Mouse (Mus musculus) testis, postnatal 10 days (tissue): Measurements from ENCODE around the gene Dbf4.

Experiments
- DNase-seq: peaks from one replicate; pipeline ENCODE4 v3.0.0; 2021; ENCODE audit warnings: low spot score

Gene Dbf4

DNA sequence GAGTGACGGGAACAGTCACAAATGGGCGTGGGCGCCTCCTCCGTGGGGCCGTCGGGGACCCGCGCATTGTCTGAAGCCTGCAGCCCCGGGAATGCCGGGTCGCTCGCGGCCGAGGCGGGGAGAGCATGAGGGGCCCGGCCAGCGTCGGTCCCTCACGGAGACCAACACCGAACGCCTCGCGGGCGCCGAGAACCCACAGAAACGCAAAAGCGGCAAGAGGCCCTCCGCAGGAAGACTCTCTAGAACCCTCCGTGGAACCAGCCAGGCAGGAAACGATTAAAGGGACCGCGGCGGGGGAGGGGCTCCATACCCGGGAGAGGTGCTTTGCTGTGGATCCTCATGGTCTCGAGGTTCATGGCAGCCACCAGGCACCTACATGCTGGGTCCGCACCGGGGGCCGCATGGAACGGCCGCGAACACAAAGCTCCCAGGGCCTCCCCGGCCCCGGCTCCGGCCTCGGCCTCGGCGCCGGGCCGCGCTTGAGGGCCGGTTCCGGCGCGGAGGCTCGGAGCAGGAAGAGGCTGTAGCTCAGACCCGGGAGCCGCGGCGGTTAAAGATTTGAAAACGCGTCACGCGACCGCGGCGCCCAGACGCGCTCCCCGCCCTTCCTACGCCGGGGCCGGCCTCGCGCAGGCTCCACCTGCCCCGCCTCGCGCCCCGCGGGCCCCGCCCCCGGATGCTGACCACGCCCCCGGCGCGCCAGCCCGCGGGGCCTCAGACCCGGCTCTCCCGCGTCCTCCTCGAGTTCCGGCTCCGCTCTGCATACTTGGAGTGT is at the start of gene Dbf4, which contains the start of gene Slc25a40:
Gene Dbf4 (minus strand): TSS at position 560 of the 775 bp plus-strand sequence.
Gene Slc25a40 (plus strand): TSS at position 694 of the 775 bp plus-strand sequence.
- DNase-seq = peak; percentile 97

GRCm38 (mm10) chr5:8456561-8456960 is 34.0 kb upstream of the Dbf4 start:
- DNase-seq = no peak

DNA sequence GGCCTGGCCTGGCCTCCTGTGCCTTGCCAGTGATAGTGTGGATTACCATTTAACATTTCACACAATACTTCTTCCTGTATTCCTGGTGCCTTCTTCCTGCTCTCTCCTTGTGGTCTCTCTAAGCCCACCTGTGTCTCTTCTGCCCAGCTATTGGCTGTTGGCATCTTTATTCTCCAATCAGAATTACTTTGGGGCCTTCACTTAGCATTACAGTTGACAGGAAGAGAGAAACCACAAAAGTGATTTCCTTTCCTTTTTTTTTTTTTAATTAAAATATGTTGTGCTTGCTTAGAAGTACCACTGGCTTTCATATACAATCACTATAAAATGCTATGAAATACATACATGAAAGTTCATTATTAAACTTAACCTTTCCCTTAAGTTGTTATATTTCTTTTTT is 33.0 kb upstream of the Dbf4 start:
- no peak for DNase-seq

DNA sequence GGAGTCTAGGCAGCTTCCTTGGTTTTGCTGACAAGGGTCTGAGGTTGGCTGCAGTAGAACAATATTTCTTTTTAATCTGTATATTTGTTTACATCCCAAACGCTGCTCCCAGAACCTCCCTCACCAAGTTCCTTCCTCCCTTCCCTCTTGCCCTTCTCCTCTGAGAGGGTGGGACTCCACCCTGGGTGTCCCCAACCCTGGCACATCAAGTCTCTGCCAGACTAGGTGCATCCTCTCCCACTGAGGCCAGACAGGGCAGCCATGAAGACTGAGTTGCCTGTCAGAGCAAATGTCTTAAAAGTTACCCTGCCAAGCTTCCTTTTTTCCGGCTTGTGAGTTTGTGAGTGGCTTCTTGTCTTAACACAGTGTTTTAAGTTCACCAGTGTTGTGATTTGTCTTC is 16.6 kb upstream of the Dbf4 start:
- DNase-seq = no peak

DNA sequence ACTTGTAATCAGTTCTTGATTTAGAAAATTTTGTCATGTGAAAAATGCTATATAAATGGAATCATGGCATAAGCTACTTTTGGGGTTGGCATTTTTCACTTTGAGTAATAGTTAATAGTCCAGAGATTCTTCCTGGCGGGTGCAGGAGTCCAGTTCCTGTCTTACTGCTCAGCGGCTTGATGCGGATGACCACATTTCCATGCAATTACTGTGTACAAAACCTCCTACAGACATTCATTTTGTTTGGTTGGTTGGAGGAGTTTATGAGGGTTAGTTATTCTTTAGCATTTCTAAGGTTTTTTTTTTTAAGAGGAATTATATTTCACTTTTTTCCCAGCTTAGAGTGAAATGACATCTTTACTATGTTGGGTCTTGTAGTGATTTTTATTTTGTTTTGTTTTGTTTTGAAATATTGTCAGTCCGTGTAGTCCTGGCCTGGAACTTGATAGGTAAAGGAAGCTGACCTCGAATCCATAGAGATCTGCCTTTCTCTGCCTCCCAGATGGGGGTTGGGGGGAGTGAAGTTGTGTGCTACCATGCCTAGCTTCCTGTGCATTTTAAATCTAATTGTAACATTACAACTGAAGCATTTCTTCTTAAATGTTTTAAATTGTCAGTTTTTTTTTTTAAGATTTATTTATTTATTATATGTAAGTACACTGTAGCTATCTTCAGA is 15.1 kb upstream of the Dbf4 start:
- no peak for DNase-seq

DNA sequence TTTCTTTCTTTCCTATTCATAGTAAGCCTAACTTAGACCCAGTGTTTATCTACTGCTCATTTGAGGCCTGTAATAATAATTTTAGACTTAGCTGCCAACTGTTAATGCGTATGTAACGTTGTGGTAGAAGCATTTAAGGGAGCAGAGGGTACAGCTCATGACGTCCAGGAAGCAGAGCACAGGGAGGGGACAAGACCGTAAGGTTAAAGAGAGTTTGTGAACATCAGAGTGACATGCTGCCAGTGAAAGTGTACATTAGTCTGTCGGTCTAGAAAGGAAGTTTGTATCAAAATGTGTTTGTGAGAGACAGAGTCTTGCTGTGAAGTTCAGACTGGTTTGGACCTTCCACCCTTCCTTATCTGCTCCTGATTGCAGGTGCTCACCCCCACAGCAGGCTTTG is 3.4 kb upstream of the Dbf4 start:
- no peak for DNase-seq

GRCm38 (mm10) chr5:8424116-8424515 is 1.6 kb upstream of the Dbf4 start:
- DNase-seq = no peak

DNA sequence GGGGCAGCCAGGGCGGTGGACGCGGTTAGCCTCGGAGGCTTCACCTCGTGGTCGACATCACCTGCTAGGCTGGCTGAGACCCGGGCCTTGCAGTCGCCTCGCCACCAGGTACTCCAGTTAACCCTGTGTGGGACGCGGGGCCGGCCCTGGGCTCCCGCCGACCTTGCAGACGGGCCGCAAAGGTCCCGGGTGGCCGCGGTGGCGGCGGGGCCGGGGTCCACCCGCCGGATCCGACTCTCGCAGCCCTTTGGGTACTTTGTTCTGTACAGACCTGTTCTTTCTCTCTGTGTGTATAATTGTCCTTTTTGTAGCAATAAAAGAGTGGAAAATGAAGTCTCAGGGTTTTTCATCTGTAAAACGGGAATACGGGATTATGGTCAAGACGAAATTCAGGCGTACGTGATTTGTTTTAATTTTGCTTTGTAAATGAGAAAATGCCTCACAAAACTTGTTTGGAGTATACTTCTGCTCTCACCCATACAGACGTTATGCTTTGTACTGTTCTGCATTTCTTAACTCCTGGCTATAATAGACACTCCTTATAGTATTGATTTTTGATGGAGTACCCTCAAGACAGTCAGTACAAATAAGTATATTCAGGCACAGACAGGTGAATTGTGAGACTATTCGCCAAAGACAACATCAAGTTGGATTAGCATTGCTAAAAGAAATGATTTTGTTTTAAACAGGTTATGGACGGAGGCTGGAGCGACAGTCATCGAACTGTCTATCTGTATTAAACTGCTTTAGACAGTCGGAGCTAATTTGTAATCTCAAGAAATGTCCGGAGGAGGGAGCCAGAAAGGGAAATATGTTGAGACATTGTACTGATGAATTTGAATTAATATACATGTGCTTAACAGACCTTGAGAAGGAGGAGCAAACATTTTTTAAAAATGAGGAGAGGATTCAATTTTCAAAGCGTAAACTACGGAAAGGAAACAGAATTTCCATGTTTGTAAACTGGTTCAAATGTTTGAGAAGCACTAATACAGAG is 714 bp upstream of the Dbf4 start:
- DNase-seq = no peak

DNA sequence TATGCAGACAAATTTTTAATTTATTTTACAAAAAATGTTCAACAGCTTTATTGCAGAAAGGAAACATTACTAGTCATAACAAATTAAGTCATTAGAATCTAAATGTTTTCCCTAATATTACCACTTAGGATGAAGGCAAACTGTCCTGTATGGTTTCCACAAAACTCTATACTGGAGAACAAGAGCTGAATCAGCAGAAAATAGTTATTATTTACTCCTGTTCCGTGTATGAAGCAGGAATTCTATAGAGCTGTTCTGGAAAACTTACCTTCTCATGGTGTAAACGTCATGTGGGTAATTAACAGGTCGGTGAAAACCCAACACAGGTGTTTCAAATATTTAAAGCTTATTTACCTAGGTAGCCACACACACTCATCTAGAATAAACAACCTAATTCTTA is 1.1 kb downstream of the Dbf4 start:
- no peak for DNase-seq

DNA sequence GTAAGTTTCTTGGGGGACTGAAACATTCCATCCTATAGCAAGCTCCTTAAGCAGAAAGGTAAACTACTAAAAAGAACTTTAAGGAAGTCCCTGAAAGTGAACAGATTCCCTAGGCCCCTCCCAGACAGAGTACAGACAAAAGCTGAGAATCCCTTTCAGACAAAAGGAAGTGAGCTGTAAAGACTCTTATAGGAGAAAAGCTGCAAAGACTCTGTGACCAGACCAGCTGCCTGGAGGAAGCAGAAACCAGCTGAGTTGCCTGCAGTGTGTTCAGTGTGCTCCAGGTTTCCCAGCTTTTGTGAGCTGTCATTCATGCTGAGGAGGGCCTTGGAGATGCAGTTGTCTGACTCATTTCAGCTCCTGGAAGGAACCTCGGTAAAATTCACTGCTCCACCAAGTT is 5.1 kb downstream of the Dbf4 start:
- DNase-seq = no peak

GRCm38 (mm10) chr5:8416683-8417413 is 5.7 kb downstream of the Dbf4 start:
- no peak for DNase-seq

- no peak for DNase-seq
Observed at GRCm38 (mm10) chr5:8408746-8409145, 13.8 kb downstream of the Dbf4 start.

GRCm38 (mm10) chr5:8397587-8398249 is 24.8 kb downstream of the Dbf4 start:
- DNase-seq = no peak

GRCm38 (mm10) chr5:8393891-8394583 is 28.5 kb downstream of the Dbf4 start:
- no peak for DNase-seq

GRCm38 (mm10) chr5:8374297-8374906 is 48.1 kb downstream of the Dbf4 start:
- no peak for DNase-seq

DNA sequence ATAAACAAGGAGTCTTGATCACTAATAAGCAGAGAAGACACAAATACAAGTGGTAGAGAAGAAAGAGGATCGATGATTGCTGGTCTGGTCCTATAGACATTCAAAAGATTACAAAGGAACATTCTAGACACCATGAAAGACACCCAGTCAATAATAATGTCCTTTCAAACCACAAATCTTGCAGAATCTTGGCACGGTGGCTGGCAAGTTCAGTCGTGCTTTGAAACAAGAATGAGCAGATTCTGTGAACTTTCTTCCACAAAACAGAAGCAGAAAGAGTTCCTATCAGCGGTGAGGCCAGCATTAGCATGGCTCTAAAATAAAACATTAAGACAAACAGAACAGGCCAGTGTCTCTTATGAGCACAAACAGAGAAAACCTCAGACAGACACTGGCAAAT is 49.1 kb downstream of the Dbf4 start:
- DNase-seq = no peak

GRCm38 (mm10) chr5:8368781-8369180 is 53.7 kb downstream of the Dbf4 start:
- DNase-seq = no peak

DNA sequence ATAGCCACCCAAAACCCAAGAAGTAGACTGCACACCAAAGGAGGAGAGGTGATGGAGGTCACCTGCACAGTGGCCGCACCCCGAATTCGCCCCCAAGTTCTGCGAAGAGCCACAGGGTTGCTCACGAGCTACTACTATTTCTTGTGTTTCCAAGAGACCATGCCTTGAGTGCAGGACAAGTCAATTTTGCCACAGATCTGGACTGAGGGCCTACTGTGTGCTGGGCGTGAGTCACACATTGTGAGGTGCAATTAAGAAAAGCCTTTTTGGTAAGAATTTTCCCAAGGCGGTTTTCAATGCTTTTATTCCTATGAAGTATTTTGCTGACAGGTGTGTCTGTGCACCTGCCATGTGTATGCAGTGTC is 54.2 kb downstream of the Dbf4 start:
- no peak for DNase-seq

DNA sequence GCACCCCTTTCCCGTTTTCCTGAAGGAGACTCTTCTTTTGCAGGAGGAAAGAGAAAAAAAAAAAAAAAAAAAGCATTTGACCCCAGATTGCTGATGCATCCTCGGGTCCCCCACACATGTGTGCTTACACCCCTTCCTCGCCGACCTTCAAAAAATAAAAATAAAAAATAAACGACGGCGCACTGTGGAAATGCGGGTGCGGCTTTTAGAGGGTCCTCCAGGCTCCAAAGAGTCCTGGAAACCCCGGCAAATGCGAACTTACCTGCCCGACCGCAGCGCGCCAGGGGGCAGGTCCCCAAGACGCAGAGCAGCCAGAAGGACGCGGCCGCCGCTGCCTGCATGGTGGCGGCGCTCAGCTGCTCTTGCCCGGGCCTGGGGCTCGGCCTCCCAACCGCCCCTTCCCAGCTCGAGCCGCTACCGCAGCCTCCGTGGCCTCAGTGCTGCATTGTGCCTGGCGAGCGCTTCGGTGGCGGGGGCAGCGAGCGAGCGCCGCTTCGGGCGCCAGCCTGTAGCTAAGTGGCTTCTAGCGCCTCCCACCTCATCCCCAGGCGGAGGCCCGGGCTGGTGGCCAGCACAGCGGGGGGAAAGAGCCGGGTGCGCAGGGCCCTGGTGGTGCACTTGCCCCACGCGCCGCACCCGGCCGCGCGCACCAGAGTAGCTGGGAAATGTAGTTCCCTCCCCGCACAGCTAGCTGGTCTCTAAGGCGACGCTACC is 54.7 kb downstream of the Dbf4 start, which contains the start of gene Adam22:
Gene Adam22 (minus strand): TSS at position 547 of the 714 bp plus-strand sequence.
- DNase-seq = peak; percentile 74
